8 mouse cellular contexts compared by ENCODE assay signal in genomic region chr5:105519096-105519975, GRCm38 (mm10). TPM values are rescaled to one million over a fixed set of nuclear protein-coding genes. Genes with fewer than 3 reads are reported as not detected.
DNase-seq lines count a peak whose midpoint lies in the region; ATAC-seq and TF ChIP-seq lines count a peak whose summit lies in the region.

Gene Lrrc8c, plus strand, starts transcription at chr5:105519388.

- peak; percentile 91 to 96 for DNase-seq in adrenal gland, adult (ENCODE audit: inconsistent age in 2 of 2, low spot score in 1 of 2)
- DNase-seq in gastrocnemius, postnatal 10 days: peak; percentile 83
- peak; percentile 92 for DNase-seq in induced T-regulatory cell, adult 2 months (ENCODE audit: low read depth)
- peak; percentile 82 to 88 for DNase-seq in left cerebral cortex, postnatal 14 days (ENCODE audit: low spot score in 2 of 2)
- peak; percentile 83 for DNase-seq in right cerebral cortex, postnatal 14 days
- DNase-seq in urinary bladder, postnatal 25 days (ENCODE audit: low spot score): peak; percentile 71

- peak within 1 kb of the TSS; percentile 99 for H3K27ac ChIP-seq in cortical plate, adult 2 months (ENCODE audit: insufficient read depth, low read length)

- H3K4me1 ChIP-seq in cortical plate, adult 2 months (ENCODE audit: control insufficient read depth, insufficient read depth, low read length): peaks cover 6% of the 10 kb centered on the region

- TF ChIP-seq POLR2A in cortical plate, adult 2 months (IDR thresholded peaks at IDR 0.05; ENCODE audit: extremely low read depth, insufficient read depth, low read length): peak; percentile 61

- intact Hi-C loops in left cerebral cortex, postnatal 14 days (cut with DNase I): loop anchor here (1.0 kb wide), 1 partner anchor 135 kb away; no protein-coding TSS in a partner anchor

- H3K4me3 ChIP-seq in cortical plate, adult 2 months (ENCODE audit: insufficient read depth, low read length): peak within 1 kb of the TSS; percentile 100

- no peak for TF ChIP-seq CTCF in cortical plate, adult 2 months (IDR thresholded peaks at IDR 0.05; ENCODE audit: extremely low read depth, insufficient read depth, low read length)

- peak; percentile 65 for ATAC-seq in megakaryocyte-erythroid progenitor cell, adult 5-6 weeks (replicated peaks; ENCODE audit: low FRiP score, low TSS enrichment, poor library complexity, severe bottlenecking)

RNA-seq across cellular contexts. Expression of gene Lrrc8c, which starts in this region (rescaled TPM):
- 13.1 and 14.0 TPM in 2 replicates for polyA plus RNA-seq in cortical plate, adult 2 months (2012; rRNA removed)
- 10 to 100 TPM; 14.4 to 14.6 TPM for total RNA-seq in gastrocnemius, postnatal 10 days (2021)
- total RNA-seq in left cerebral cortex, postnatal 14 days (2021): 10 to 100 TPM; 28.2 to 36.4 TPM
- 64.7 and 81.9 TPM in 2 replicates for total RNA-seq in megakaryocyte-erythroid progenitor cell, adult 5-6 weeks (2014; fragmentation: Nextera tagmentation)
- 15.3 and 22.5 TPM in 2 replicates for total RNA-seq in megakaryocyte-erythroid progenitor cell, adult 5-6 weeks (2017)

Comparison
In these comparisons a context has a peak if more than half of its experiments do, and no peak if none do; other contexts are left out.
1. Peak in every context shown above with its lines: DNase-seq, ATAC-seq, H3K4me3 ChIP-seq and H3K27ac ChIP-seq.